Mouse (Mus musculus) right cerebral cortex, postnatal 25 days (tissue): ENCODE data around the gene Dmbx1.

ENCODE experiments used
- DNase-seq: peaks from one replicate; pipeline ENCODE4 v3.0.0; 2022

Dmbx1 gene

DNA sequence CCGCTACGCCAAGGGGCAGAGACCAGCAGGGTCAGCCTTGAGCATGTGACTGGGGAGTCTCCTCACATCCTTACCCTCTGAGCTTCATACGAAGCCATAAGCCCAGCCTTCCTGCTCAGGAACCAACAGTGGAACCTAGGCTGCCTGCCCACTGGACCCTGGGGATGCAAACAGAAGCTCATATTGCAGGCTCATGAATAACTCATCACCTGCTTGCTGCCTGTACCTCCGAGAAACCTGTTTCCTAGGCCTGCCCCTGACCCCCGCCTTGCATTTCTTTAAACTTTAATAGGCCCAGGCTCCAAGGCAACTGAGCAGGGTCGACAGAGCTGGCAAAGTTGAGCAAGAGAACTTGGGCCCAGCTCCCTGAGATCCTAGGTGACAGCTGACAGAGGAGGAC is 55.7 kb downstream of the Dmbx1 start, which contains the start of gene Kncn:
Kncn (plus strand) TSS at position 379 of the 400 bp plus-strand sequence.
- DNase-seq, result no peak

DNA sequence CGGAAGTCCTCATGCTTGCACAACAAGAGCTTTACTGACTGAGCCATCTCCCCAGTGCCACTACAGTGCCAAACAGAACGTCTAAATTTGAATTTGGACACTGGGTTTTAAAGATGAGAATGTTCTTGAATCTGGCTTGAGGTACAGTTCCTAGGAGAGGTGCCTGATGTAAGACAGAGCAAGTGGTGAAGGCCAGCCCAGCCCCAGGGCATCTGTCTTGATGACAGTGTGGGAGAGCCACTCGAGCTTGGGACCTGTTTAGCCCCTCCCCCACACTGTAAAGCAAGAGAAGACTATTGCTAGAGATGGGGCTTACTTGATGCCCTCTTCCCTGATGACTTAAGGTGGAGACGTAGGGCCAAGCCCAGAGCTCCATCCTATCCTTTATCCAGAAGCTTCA is 57.5 kb downstream of the Dmbx1 start:
- DNase-seq, result no peak

DNA sequence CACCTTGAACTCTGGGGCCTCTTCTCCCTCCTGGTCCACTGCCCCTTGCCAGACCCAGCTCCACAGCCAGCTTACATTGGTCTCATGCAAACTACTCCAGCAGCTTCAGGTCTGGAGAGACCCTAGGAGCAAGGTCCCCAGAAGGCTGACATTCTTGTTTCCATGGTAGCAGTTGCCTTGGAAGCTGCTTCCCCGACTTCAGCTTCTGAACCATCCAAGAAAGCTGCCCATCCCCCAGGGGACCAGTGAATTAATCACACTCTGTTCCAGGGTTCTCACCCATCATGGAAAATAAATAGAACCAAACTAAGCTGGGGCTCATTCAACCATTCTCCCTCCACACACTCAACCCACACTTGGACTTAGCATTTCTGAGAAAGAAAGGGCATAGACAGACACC is 58.5 kb downstream of the Dmbx1 start:
- DNase-seq, result no peak

DNA sequence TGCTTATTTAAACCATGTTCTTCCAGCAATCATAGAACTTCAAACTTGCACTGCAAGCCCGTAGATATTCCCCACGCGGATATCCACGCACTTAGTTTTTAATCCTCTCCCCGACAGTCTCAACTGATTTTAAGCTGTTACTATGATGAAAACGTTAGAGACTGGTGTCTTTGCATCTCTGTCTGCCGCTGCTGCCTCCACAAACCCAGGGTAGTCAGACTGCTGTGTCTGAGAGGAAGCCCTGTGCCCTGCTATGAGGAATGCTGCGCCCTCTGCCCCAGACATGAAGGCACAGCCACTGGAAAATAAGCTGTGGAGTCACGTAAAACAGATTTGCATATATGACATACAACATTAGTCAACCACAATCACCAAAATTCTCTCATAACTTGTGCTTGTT is 60.9 kb downstream of the Dmbx1 start:
- no peak for DNase-seq

DNA sequence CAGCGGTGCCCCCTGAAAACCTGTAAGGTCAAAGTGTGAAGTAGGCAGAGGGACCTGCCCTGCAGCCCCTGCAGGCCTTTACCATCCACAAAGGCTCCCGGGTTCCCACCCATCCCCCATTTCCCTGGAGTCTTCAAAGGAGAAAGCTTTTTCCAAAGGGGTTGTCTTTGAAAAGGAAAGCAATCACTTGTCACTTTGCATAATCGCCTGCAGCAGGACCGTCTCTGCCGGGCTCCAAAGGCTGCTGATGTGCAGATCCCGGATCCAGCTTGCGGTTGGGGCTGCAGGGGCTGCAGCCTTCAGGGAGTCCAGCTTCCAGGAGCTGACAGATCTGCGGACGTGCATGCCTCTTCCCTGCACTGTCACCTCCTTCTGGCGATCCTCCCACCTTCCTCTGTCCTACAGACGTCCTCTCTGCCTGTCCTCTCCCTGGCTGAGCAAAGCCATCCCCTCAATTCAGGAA is 61.5 kb downstream of the Dmbx1 start:
- no peak for DNase-seq

DNA sequence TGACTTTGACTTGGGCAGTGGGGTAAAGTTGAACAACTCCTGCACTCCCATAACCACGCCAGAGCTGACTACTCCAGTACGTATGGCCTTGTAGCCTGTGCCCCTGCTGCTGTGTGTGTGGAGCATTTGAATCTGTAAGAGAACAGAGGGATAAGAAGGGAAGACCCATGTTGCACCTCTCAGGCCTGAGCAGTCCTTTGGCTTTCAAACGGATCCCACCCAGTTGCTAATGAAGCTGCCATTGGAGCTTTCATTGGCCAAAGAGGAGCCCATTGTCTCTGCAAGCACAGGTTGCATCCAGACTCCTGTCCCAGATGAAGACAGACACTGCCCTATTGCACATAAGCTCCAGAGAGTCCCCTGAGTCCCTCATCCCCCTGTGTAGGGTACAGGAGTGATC is 66.5 kb downstream of the Dmbx1 start:
- DNase-seq, result no peak

DNA sequence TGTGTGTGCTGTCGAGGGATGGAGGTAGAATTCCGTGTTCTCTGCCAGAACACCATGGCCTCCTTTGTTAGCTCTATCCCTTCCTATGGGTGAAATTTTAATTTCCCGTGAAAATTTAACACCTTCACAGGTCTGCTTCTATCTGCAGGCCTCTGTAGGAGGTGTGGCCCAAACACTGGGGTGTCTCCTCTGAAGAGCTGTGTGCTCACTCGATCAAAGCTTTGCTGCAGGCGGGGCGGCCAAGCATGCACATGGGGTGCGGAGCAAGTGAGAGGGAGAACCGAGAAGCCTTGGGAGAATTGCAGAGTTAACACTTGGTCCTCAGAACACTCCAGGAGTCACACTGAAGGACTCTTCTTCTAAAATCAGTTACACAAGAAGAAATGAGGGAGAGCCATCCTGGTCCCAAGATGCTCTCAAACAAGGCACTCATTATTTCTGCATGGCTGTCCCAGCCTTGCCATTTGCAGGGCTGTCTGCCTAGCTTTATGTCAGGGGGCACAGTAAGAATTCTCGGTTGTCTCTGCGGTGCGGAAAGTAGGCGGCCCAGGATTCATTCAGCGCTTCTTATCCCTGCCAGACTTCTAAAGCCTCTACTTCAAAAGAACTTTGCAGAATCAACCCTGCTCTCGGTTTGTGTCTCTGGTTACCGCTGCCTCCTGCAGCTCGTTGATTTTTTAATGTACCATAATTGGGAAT is 70.1 kb downstream of the Dmbx1 start:
- no peak for DNase-seq
